Mouse (Mus musculus) yolk sac, embryonic 10.5 days (tissue): ENCODE data around the gene Lats1.
A peak's percentile ranks its signal among the peaks of the same experiment; 100 is the strongest.

ENCODE experiments used
- DNase-seq: peaks from one replicate; pipeline ENCODE4 v3.0.0-alpha.2; 2017; ENCODE audit warnings: low spot score

Gene Lats1

GRCm38 (mm10) chr10:7680731-7681301 is at the start of gene Lats1, which contains the start of gene Pcmt1:
Gene Lats1 (plus strand): TSS chr10:7681214.
Gene Pcmt1 (minus strand): TSS chr10:7681136.
- peak; percentile 88 for DNase-seq

GRCm38 (mm10) chr10:7640366-7640765 is 40.6 kb upstream of the Lats1 start:
- DNase-seq, result no peak

- DNase-seq, result no peak
Measured at GRCm38 (mm10) chr10:7645911-7646310, 35.1 kb upstream of the Lats1 start.

GRCm38 (mm10) chr10:7649059-7649458 is 32.0 kb upstream of the Lats1 start:
- no peak for DNase-seq

- DNase-seq, result peak; percentile 24
Measured at GRCm38 (mm10) chr10:7651057-7651456, 30.0 kb upstream of the Lats1 start.

- peak; percentile 78 for DNase-seq
Measured at GRCm38 (mm10) chr10:7662471-7663141, 18.4 kb upstream of the Lats1 start.

GRCm38 (mm10) chr10:7663159-7664026 is 17.6 kb upstream of the Lats1 start:
- DNase-seq, result peak; percentile 89

- DNase-seq, result no peak
Measured at GRCm38 (mm10) chr10:7664027-7664526, 16.9 kb upstream of the Lats1 start.

- no peak for DNase-seq
Measured at GRCm38 (mm10) chr10:7664889-7665288, 16.1 kb upstream of the Lats1 start.

- peak; percentile 90 for DNase-seq
Measured at GRCm38 (mm10) chr10:7667342-7667802, 13.6 kb upstream of the Lats1 start, which contains the start of gene Nup43. Gene Nup43 (plus strand): TSS chr10:7667503.

- DNase-seq, result no peak
Measured at GRCm38 (mm10) chr10:7673673-7674072, 7.3 kb upstream of the Lats1 start.

- DNase-seq, result peak; percentile 86
Measured at GRCm38 (mm10) chr10:7681343-7682025, 470 bp downstream of the Lats1 start.

GRCm38 (mm10) chr10:7682249-7682648 is 1.2 kb downstream of the Lats1 start:
- no peak for DNase-seq

GRCm38 (mm10) chr10:7686902-7687301 is 5.9 kb downstream of the Lats1 start:
- DNase-seq, result no peak

GRCm38 (mm10) chr10:7695286-7695685 is 14.3 kb downstream of the Lats1 start:
- DNase-seq, result no peak

- no peak for DNase-seq
Measured at GRCm38 (mm10) chr10:7700120-7700519, 19.1 kb downstream of the Lats1 start.

- no peak for DNase-seq
Measured at GRCm38 (mm10) chr10:7702586-7702985, 21.6 kb downstream of the Lats1 start.

- DNase-seq, result no peak
Measured at GRCm38 (mm10) chr10:7710121-7710520, 29.1 kb downstream of the Lats1 start.

- DNase-seq, result no peak
Measured at GRCm38 (mm10) chr10:7712506-7712905, 31.5 kb downstream of the Lats1 start.

- no peak for DNase-seq
Measured at GRCm38 (mm10) chr10:7715056-7715455, 34.0 kb downstream of the Lats1 start.

GRCm38 (mm10) chr10:7725751-7726500 is 44.9 kb downstream of the Lats1 start, which contains the start of gene Katna1:
Gene Katna1 (plus strand): TSS chr10:7726000.
- peak; percentile 95 for DNase-seq
